Mouse (Mus musculus): Measurements from ENCODE around the gene Dgki. TPM values are rescaled to one million over a fixed set of nuclear protein-coding genes. Genes with fewer than 3 reads are reported as not detected.

Dgki gene
- total and polyA plus RNA-seq, 3 experiments, result 4.4 to 8.7 (median 7.7) TPM

GRCm38 (mm10) chr6:36832681-36833080, 467.3 kb downstream of the Dgki start:
- in situ Hi-C loops (cut with MboI; ENCODE audit: low pct_ligation_motif_present, low pct_unique_long_range_greater_than_20kb, low sequenced_read_pairs) (no loop called here), dilution Hi-C loops (cut with MboI; ENCODE audit: extremely low pct_ligation_motif_present, extremely low pct_unique_long_range_greater_than_20kb, low sequenced_read_pairs) (no loop called here)
- Histone ChIP-seq H3K4me3 (replicated peaks in 1 of 3; ENCODE audit: low read depth in 2 of 3, low read length in 2 of 3, poor library complexity in 1 of 3) (no peak overlapping the region), H3K9me3 (replicated peaks; ENCODE audit: low read length) (no peaks in the 10 kb centered on the region), H3K27ac (ENCODE audit: insufficient read depth, low read depth) (no peak overlapping the region), H3K27me3 (replicated peaks) (no peaks in the 10 kb centered on the region), H3K9ac (ENCODE audit: insufficient read depth, low read depth) (no peak overlapping the region), H3K36me3 (replicated peaks in 1 of 2; ENCODE audit: control insufficient read depth in 1 of 2, insufficient read depth in 1 of 2, low read length in 1 of 2) (no peaks in the 10 kb centered on the region), H3K4me2 (ENCODE audit: insufficient read depth, low read depth, poor library complexity, severe bottlenecking) (peak overlapping the region; percentile 30), H3K79me2 (replicated peaks; ENCODE audit: control insufficient read depth, extremely low read depth, insufficient read depth, poor library complexity, severe bottlenecking) (no peaks in the 10 kb centered on the region), H3K4me1 (ENCODE audit: control insufficient read depth in 1 of 2, insufficient read depth in 2 of 2) (peaks cover 4 to 35% of the 10 kb centered on the region in 2 experiments)
- peak; percentile 71 for DNase-seq (ENCODE audit: extremely low read depth)
- TF ChIP-seq TCF12 (IDR thresholded peaks at IDR 0.05; ENCODE audit: low read depth, low read length) (peak; percentile 39; the same call in 1 of the 2 replicates), CHD1 (IDR thresholded peaks at IDR 0.05; ENCODE audit: low read depth, low read length) (no peak), HCFC1 (IDR thresholded peaks at IDR 0.05; ENCODE audit: low read depth, low read length) (no peak), ETS1 (conservative IDR thresholded peaks at IDR 0.05; ENCODE audit: low read depth, low read length) (peak; percentile 62), MAZ (IDR thresholded peaks at IDR 0.05; ENCODE audit: low read depth, low read length) (no peak), MYC (IDR thresholded peaks at IDR 0.05; ENCODE audit: low read depth, low read length) (0 out of 2 replicates have a peak, but pooled peaks have one; percentile 34), ZNF384 (IDR thresholded peaks at IDR 0.05; ENCODE audit: low read depth, low read length) (no peak), E2F4 (IDR thresholded peaks at IDR 0.05; ENCODE audit: insufficient replicate concordance, low read depth, low read length) (no peak), BHLHE40 (IDR thresholded peaks at IDR 0.05; ENCODE audit: low read depth, low read length) (peak; percentile 29; the same call in 1 of the 2 replicates), UBTF (IDR thresholded peaks at IDR 0.05; ENCODE audit: low read depth, low read length) (no peak), JUN (IDR thresholded peaks at IDR 0.05; ENCODE audit: insufficient read depth, low read depth, low read length) (peak; percentile 16; the same call in 1 of the 2 replicates)

- dilution Hi-C loops (cut with MboI; ENCODE audit: extremely low pct_ligation_motif_present, extremely low pct_unique_long_range_greater_than_20kb, low sequenced_read_pairs) (no loop called here), in situ Hi-C loops (cut with MboI; ENCODE audit: low pct_ligation_motif_present, low pct_unique_long_range_greater_than_20kb, low sequenced_read_pairs) (no loop called here)
- TF ChIP-seq BHLHE40 (IDR thresholded peaks at IDR 0.05; ENCODE audit: low read depth, low read length) (no peak), JUN (IDR thresholded peaks at IDR 0.05; ENCODE audit: insufficient read depth, low read depth, low read length) (peak; percentile 60; the same call in 1 of the 2 replicates), MXI1 (IDR thresholded peaks at IDR 0.05; ENCODE audit: low read depth, low read length) (no peak), TCF12 (IDR thresholded peaks at IDR 0.05; ENCODE audit: low read depth, low read length) (no peak), PAX5 (IDR thresholded peaks at IDR 0.05; ENCODE audit: low read length) (no peak), CHD1 (IDR thresholded peaks at IDR 0.05; ENCODE audit: low read depth, low read length) (no peak), EP300 (IDR thresholded peaks at IDR 0.05; ENCODE audit: low read length) (peak; percentile 56), ZNF384 (IDR thresholded peaks at IDR 0.05; ENCODE audit: low read depth, low read length) (no peak), IRF4 (IDR thresholded peaks at IDR 0.05; ENCODE audit: low read depth, low read length) (peak; percentile 25; the same call in 1 of the 2 replicates), UBTF (IDR thresholded peaks at IDR 0.05; ENCODE audit: low read depth, low read length) (no peak), JUND (conservative IDR thresholded peaks at IDR 0.05; ENCODE audit: low read depth, low read length) (peak; percentile 84), ZC3H11A (IDR thresholded peaks at IDR 0.05; ENCODE audit: low read depth, low read length) (no peak)
- Histone ChIP-seq H3K4me3 (replicated peaks in 1 of 3; ENCODE audit: low read depth in 2 of 3, low read length in 2 of 3, poor library complexity in 1 of 3) (no peak overlapping the region), H3K27ac (ENCODE audit: insufficient read depth, low read depth) (no peak overlapping the region), H3K27me3 (replicated peaks) (no peaks in the 10 kb centered on the region), H3K79me2 (replicated peaks; ENCODE audit: control insufficient read depth, extremely low read depth, insufficient read depth, poor library complexity, severe bottlenecking) (no peaks in the 10 kb centered on the region), H3K9me3 (replicated peaks; ENCODE audit: low read length) (no peaks in the 10 kb centered on the region), H3K4me1 (ENCODE audit: control insufficient read depth in 1 of 2, insufficient read depth in 2 of 2) (peaks cover 3 to 33% of the 10 kb centered on the region in 2 experiments), H3K9ac (ENCODE audit: insufficient read depth, low read depth) (no peak overlapping the region), H3K36me3 (replicated peaks in 1 of 2; ENCODE audit: control insufficient read depth in 1 of 2, insufficient read depth in 1 of 2, low read length in 1 of 2) (no peaks in the 10 kb centered on the region), H3K4me2 (ENCODE audit: insufficient read depth, low read depth, poor library complexity, severe bottlenecking) (peak overlapping the region; percentile 30; the same call in 1 of the 2 replicates)
- DNase-seq (ENCODE audit: extremely low read depth), result peak; percentile 48
Observed at GRCm38 (mm10) chr6:36832207-36832606, 467.8 kb downstream of the Dgki start.

Data from CH12.LX (cell line).